29 mouse cellular contexts compared by ENCODE assay signal in the genomic region with DNA sequence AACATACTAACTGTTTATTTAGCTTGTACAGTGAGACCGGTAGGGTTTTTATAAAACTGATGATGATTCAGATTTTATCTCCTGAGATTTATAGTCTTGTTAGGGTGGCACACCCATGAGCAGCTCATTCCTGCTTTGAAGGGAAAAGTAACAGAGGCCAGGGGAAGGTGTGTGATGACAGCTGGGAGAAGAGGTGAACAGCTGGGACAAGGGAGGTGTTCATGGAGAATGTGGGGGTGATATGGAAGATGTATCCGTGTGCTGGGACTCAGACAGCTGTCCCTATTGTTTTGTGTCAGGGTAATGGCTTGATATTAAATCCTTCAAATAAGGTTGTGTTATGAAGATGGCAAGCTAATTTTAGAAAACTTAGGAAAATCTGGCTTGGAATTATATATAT.
"Had no signal": no experiment of that assay in that cellular context is flagged by ENCODE, and none has a peak within 500 bp of the region (broad histone marks: within the 10 kb centered on the region; RNA-seq: fewer than 3 reads in every experiment).

No protein-coding gene starts in this region.

- DNase-seq: left cerebral cortex, postnatal 4 days; liver; liver, embryonic 13.5 days; liver, postnatal 0 days; lung, adult 18-20 months; lung, adult 2 months; lung, embryonic 14.5 days; lung, postnatal 10 days; lung, postnatal 14 days; lung, postnatal 36 days; lung, postnatal 4 days; midbrain, embryonic 14.5 days had no signal

- ATAC-seq: liver, embryonic 12.5 days; liver, postnatal 0 days; lung, postnatal 0 days; midbrain, embryonic 13.5 days; midbrain, embryonic 15.5 days; midbrain, embryonic 16.5 days had no signal

- H3K27me3 ChIP-seq: limb, embryonic 12.5 days; limb, embryonic 13.5 days; limb, embryonic 15.5 days; liver, embryonic 12.5 days; liver, embryonic 13.5 days; liver, embryonic 15.5 days; lung, embryonic 15.5 days; megakaryocyte, embryonic 14.5 days; midbrain, embryonic 12.5 days; midbrain, embryonic 13.5 days; midbrain, embryonic 15.5 days; neural tube, embryonic 12.5 days had no signal

- H3K4me2 ChIP-seq: limb, embryonic 12.5 days; limb, embryonic 13.5 days; limb, embryonic 15.5 days; liver, embryonic 11.5 days; liver, embryonic 12.5 days; liver, embryonic 13.5 days; liver, embryonic 15.5 days; lung, embryonic 14.5 days; lung, embryonic 15.5 days; midbrain, embryonic 11.5 days; midbrain, embryonic 12.5 days; midbrain, embryonic 13.5 days; midbrain, embryonic 15.5 days; neural tube, embryonic 12.5 days had no signal

- H3K36me3 ChIP-seq: limb, embryonic 10.5 days; limb, embryonic 12.5 days; limb, embryonic 13.5 days; limb, embryonic 15.5 days; liver, embryonic 12.5 days; liver, embryonic 13.5 days; liver, embryonic 15.5 days; lung, embryonic 15.5 days; midbrain, embryonic 10.5 days; midbrain, embryonic 12.5 days; midbrain, embryonic 13.5 days; midbrain, embryonic 15.5 days; neural tube, embryonic 12.5 days had no signal

- H3K4me3 ChIP-seq: limb, embryonic 10.5 days; limb, embryonic 12.5 days; limb, embryonic 13.5 days; limb, embryonic 15.5 days; liver, embryonic 12.5 days; liver, embryonic 13.5 days; liver, embryonic 15.5 days; lung, embryonic 15.5 days; megakaryocyte, embryonic 14.5 days; midbrain, embryonic 10.5 days; midbrain, embryonic 12.5 days; midbrain, embryonic 13.5 days; midbrain, embryonic 15.5 days; neural tube, embryonic 12.5 days had no signal
